Mouse (Mus musculus): Measurements from ENCODE around the gene Ripk3.
A peak's percentile ranks its signal among the peaks of the same experiment; 100 is the strongest.

Ripk3 gene

DNA sequence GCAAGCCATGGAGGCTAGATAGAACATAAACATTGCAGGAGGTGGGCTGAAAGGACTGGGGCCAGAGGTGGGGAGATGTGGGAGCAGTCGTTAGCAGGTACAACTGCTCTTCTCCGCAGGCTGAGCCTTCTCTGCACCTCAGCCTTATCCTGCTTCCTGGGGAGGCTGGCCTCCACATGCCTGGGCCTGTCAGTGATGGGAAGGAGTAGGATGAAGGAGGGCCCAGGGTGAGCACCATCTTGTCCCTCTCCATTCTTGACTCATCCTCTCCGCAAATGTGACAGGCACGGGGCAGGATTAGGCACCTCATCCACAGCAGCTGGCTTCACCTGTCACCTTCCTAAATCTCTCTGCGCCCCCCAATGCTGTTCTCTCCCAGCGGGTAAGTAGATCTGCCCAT, 27.5 kb downstream of the Ripk3 start, which contains the start of gene Ltb4r2:
Gene Ltb4r2 (plus strand): TSS at position 266 of the 400 bp plus-strand sequence.
- DNase-seq (ENCODE audit: low spot score), result no peak

DNA sequence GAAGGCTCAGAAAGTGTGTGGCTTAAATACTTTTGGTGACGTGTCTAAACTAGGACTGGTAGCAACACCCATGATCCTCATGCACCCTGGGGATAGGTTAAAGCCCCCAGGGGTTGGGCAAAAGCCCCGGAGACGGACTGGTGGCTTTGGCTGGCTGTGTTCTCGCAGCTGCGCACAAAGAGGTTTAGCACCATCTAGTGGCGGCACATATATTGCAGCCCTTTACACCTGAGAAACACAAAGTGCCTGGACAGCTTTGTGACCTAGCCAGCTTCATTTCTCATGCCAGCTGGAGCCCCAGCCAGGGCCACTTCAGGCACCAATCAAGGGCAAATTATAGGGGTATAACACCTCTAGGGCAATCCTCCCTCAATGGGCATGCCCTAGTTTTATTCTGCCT, 28.5 kb downstream of the Ripk3 start:
- DNase-seq (ENCODE audit: low spot score), result peak; percentile 81

DNA sequence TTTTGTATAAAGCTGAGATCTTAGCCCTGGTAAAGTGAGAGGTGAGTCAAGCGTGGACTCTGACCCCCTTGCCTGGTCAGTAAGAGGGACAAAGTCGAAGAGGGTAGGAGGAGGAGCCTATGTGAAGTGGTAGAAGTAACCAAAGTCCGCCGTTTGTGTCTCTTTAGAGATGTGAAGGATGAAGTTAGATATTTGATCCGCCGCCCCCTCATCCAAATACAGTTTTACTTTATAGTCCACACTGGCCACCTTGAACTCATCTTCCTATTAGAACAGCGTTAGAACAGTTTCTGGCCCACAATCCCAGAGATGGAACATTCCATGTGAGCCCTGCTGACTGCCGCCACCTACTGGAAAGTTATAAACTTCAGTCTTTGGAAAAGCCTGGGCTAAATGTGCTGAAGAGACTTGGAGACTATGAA, 30.3 kb downstream of the Ripk3 start, which contains the start of gene Cideb:
Gene Cideb (minus strand): TSS at position 96 of the 422 bp plus-strand sequence.
- no peak for DNase-seq (ENCODE audit: low spot score)

DNA sequence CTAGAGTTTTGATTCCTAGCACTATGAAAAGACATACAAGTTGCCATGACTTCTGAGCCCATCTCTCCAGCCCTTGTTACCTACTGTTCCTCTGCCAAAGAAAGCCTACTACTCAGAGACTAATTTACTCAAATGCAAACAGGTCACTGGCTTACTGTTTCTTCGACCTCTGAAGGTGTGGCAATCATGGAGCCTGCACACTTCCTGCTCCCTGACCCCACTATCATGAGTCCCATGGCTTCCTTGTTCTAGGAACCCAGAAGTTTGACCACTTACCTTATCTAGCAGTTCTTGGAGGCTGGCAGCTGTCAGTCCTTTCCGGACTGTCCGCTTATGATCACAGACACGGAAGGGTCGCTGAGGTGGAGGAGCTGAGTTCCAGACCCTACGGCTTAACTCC, 31.1 kb downstream of the Ripk3 start:
- DNase-seq (ENCODE audit: low spot score), result no peak

DNA sequence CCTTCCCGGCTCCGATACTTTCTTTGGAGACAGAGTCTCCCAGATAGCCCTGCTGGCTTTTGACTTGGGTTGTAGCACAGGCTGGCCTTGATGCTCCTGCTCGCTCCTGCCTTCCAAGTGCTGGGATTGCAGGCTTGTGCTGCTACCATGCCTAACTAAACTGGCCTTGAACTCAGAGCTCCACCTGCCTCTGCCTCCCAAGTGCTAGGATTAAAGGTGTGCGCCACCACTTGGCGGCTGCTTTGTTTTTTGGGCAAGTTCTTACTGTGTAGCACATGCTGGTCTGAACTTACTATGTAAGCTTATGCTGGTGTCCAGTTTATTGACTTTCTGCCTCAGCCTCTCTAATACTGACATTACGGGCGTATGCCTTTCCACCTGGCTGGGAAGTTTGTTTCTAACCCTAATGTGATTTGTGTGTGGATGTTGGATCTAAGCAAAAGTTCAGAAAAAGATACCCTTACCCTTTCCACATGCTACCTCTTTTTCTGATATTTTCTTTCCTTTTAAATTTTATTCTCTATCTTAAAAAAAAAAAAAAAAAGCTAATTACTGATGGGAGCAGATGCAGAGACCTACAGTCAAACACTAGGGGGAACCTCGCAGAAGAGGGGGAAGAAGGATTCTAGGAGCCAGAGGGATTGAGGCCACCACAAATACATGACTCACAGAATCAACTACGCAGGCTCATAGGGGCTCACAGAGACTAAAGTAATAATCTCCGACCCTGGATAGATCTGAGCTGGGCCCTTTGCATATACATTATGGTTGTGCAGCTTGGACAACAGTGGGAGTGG, 41.4 kb downstream of the Ripk3 start:
- no peak for DNase-seq (ENCODE audit: low spot score)

DNA sequence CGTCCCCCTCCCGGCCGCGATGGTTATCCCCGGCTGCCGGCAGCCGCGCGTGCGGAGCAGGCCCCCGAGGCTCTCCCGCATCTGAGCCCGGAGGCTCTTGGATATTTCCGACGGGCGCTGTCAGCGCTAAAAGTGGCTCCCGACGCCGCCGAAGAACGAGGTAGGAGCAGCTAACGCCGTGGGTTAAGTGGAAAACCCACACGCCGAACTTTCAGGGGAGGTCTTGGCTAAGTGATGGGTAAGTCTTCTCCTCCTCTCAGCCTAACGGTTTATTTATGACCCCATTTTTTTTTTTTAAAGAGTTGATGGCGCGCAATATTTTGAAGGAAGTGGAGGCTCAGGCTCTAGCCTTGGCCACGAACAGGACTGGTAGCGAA, 42.8 kb downstream of the Ripk3 start:
- no peak for DNase-seq (ENCODE audit: low spot score)

DNA sequence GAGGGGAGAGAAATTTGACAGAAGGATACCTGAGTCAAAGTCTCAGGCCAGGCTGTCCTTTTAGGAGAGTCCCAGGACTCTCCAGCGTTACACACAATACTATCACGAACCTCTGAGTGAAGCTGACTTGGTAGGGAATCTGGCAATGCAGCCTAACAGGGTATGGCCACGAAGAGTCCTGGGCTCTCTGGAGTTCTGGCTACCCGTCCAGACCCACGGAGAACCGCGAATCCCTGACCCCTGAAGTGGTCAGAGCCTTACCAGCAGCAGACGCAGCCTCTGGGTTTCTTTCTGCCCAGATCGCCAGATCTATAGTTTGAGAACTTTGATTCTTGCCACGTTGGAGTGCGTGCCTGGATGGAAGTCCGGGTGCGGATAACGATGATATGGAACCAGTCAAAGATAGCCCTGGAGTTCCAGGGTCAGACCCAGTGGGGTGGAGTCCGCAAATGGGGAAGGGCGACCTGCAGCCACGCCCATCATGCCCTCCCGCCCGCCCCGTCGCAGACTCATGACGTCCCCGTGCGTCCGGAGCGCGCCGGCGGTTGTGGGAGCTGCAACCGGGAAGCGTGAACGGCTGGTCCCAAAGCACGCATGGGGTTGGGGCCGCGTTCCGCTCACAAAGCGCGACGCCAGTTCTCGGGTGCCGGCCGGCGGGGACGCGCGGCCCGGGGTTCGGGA, 43.3 kb downstream of the Ripk3 start, which contains the start of the genes Dhrs1 and Nop9:
Gene Dhrs1 (minus strand): TSS at position 511 of the 681 bp plus-strand sequence.
Gene Nop9 (plus strand): TSS at position 514 of the 681 bp plus-strand sequence.
- no peak for DNase-seq (ENCODE audit: low spot score)

DNA sequence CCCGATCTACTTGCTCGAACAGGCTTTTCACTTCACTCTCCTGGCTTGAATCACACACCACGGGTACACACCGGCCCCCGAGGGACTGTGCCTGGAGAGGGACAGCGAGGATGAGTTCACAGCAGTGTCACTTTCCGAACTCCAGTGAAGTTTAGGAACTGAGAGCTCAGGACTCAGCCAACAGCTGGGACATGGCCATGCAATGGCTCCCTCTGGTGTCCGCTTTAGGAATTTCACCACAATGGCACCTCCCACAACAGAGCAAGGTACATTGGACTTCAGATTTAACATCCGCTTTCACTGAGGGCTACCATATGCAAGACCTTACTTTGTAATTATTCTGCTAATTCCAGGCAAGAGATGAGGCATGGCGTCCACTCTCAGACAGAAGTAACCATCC, 45.0 kb downstream of the Ripk3 start:
- peak; percentile 78 for DNase-seq (ENCODE audit: low spot score)

DNA sequence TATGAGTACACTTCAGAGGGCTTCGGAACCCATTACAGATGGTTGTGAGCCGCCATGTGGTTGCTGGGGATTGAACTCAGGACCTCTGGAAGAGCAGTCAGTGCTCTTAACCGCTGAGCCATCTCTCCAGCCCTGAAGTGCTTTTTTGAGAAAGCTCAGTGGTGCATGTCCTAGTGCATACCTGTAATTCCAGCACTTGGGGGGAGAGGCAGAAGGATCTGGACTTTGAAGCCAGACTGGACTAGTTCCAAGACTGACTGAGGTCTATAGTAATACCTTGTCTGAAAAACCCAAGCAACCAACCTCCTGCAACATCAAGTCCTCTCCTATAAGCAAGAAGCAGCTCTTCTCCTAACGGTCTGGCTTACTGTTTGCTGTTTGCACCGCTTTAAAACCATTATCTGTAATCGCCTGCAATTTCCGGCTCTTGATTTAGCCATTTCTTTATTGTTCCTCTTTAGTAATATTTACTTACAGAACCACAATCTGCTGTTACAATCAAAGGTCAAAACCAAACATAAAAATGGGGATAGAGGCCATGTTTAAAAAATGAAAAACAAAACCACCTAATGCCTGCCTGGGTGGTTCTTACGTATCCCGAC, 51.5 kb downstream of the Ripk3 start:
- no peak for DNase-seq (ENCODE audit: low spot score)

DNA sequence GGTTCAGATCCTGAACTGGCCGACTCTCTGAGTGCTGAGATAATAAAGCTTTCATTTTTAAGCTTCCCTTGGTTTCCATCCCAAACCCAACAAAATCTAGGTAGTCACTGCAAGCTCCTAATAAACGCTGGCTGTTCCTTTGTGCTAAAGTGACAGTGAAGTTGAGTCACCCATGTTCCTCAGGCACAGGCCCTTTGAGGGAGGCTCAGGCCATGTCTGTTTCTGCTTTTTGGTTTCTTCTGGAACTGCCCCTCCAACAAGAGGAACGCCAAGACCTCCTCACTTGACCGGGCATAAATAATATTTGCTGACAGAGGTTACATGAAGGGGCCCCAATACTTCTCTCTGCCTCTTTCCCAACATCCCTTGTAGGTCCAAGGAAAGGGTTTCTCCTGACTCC, 52.9 kb downstream of the Ripk3 start:
- DNase-seq (ENCODE audit: low spot score), result no peak

DNA sequence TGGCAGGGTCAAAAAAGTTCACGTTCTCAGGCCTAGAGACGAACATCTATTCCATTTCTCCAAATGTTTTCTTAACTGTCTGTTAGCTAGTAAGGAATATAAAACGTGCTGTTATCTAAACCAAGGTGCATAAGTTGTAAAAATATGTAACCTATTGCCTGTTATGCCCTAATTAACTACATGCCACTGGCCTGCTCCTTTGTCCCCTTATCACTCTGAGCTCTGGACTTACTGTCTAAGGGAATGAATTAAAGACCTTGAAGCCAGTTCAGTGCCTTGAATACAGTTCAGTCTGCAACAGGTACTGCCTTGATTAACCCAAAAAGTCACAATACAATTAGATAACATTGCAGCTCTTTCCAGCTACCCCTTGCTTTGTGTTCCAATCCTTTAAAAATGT, 53.3 kb downstream of the Ripk3 start:
- DNase-seq (ENCODE audit: low spot score), result no peak

All from layer of hippocampus, adult 9-10 months (tissue).